Mouse (Mus musculus) heart, postnatal 10 days (tissue): ENCODE measurements at regions not wholly inside any gene's neighbourhood (a gene's known extent, or its start where the extent isn't known, plus 50 kb on each side); places are given as distances from the start of the nearest gene placed in this dataset.
A peak's percentile ranks its signal among the peaks of the same experiment; 100 is the strongest.

ENCODE experiments used
- DNase-seq, 2 experiments: peaks; one replicate each; pipeline ENCODE4 v3.0.0; 2021
- intact Hi-C: fragments of 180-260 bp; cut with DNase I; formaldehyde crosslinking; loops from one replicate; pipeline ENCODE4 v1.15.1; 2025

DNA sequence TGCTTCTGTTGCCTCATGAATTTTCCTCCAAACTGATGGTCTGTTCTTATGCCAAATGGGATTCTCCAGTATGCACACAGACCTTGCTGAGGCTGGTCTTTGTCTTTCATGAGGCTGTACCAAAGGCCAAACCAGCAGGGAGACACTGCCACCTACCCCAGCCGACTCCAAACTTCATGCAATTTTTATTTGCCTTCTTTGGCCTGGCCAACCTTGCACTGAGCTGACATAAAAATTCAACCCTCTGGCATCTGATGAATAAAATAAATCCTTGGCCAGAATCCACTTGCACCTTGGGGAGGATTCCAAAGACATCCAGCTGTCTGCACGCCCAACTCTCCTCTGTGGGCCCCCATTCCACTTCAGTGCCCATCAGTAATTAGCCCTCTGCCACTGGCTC lies 126.0 kb upstream of the Nmur2 start:
- intact Hi-C loops = no loop called here

DNA sequence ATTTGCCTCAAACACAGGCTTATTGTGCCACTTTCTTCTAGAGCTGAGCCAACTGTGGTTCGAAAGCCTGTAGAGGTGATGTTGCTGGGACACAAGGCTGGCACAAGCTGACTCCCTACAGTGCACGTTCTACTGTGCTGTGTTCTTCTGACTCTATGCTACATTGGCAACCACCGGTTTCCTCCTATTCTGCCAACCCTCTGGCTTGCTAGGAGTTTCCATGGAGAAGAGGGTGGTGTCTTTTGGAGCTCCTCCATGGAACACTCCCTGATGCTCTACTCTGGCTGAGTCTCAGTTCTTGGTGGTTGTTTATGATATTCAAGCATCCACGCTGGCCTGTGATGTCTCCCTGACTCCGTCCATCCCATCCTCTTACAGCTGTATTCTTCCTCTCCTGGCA lies 124.9 kb upstream of the Nmur2 start:
- DNase-seq = no peak
- intact Hi-C loops = no loop called here

More for the DNA sequence above, 126.0 kb upstream of the Nmur2 start:
- DNase-seq = no peak

GRCm38 (mm10) chr11:56160286-56160685 lies 119.5 kb upstream of the Nmur2 start:
- no peak for DNase-seq
- intact Hi-C loops = no loop called here

DNA sequence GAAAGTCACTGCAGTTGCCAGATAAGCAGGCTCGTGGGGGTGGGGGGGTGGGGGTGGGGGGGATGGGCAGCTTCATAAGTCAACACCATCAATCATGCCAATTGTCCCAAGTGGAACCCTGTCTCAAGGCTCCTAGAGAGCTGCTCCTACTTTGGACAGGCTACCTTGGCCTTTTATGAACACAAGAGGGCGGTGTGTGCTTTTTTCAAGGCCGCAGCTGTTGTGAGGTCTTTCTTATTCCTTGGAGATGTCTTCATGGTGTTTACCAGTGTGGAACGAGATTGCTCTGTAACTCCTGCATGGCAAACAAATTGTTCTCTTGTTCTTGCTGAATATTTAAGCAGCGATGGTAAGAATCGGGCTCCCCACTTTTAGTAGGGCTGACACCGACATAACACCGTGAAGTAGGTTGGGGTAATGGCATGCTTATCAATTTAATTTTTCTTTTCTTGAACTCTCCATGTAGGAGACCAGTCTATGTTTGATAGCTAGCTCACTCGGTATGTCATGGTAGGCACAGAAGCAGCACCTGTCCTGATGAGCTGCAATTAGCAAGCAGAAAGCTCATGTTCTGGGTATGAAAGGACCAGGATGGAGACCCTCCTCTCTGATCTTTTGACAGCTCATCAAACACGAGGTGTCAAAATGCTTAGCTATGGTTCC lies 118.7 kb upstream of the Nmur2 start:
- DNase-seq = peak; percentile 55 to 67
- intact Hi-C loops = loop anchor here (1.0 to 5.0 kb wide), 2 partner anchors 1153 to 1308 kb away; no protein-coding TSS in a partner anchor

DNA sequence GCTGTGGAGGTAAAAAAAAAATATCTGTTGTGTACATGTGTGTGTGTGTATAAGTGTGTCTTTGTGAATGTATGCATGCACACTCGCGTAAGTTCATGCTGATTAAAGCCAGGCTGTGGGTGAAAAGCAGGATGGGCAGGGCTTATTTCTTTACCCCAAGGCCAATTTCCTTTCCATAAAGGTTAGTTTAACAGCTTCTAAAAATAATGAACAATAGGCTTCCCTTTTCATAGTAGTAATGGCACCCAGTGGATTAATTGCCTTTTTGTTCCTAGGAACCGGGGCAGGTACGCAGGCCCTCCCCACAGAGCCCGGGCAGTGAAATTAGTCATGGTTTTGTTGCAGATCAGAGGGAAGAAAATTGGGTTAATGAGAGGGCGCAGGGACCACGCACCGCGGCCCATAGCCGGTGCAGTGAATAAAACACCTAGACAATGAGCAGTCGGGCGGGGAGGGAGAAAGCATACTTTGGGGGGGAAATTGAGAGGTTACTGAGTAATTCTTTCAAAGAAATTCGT lies 110.1 kb upstream of the Nmur2 start:
- no peak for DNase-seq
- intact Hi-C loops = no loop called here

- intact Hi-C loops = no loop called here
- no peak for DNase-seq
Measured at GRCm38 (mm10) chr11:56149752-56150151, 108.9 kb upstream of the Nmur2 start.

DNA sequence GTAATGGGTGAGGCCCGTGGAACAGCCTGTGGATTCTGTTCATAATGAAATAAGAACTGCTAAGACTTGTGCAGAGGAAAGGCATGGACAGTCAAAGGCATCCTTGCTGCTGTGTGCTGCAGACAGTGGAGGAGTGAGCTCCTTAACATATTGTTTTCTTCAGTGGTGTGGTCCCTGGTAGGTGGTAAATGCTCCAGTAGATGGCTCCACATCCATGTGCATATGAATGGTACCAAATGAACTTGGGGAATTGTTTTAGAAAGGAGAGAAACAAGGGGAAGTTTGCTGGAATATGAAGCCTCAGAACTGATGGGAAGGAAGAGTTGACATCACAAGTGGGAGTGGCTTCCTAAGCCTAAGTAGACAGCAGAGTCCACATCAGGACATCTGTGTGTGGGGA lies 108.1 kb upstream of the Nmur2 start:
- intact Hi-C loops = no loop called here
- peak; percentile 6 to 20 for DNase-seq

- DNase-seq = no peak
- intact Hi-C loops = no loop called here
Measured at GRCm38 (mm10) chr11:56146708-56147107, 105.9 kb upstream of the Nmur2 start.

- intact Hi-C loops = loop anchor here (1.0 kb wide), 2 partner anchors 1179 to 1336 kb away; no protein-coding TSS in a partner anchor
- DNase-seq = peak; percentile 24 to 67
Measured at GRCm38 (mm10) chr11:56131339-56131823, 90.6 kb upstream of the Nmur2 start.

- peak; percentile 14 to 50 for DNase-seq
- intact Hi-C loops = no loop called here
Measured at GRCm38 (mm10) chr11:56116553-56117232, 75.9 kb upstream of the Nmur2 start.

- DNase-seq = peak; percentile 70 to 81
- intact Hi-C loops = loop anchor here (1.0 to 5.0 kb wide), 2 partner anchors 96 to 589 kb away; no protein-coding TSS in a partner anchor
Measured at GRCm38 (mm10) chr11:56107929-56108328, 67.1 kb upstream of the Nmur2 start.

DNA sequence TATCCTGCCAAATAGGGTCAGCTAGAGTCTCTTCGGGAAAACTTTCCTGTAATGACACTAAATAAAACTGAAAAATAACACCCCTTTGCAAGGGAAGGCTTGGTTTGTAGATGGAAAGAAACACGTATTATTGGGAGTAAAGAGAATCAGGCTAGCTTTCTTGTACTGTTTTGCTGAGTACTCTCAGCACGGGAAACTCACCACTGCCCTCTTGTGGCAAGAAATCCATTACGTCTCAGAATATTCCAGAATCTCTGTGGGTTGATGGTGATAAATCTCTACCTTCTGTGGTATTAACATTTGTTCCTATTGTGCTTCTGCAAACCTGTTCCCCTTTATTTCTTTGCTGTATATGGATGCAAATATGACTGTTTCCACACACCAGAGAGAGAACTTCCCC lies 64.8 kb upstream of the Nmur2 start:
- intact Hi-C loops = loop anchor here (5.0 kb wide), 1 partner anchor 93 kb away; no protein-coding TSS in a partner anchor
- peak; percentile 35 to 64 for DNase-seq

GRCm38 (mm10) chr11:56092891-56093290 lies 52.1 kb upstream of the Nmur2 start:
- intact Hi-C loops = no loop called here
- no peak for DNase-seq
